Mouse (Mus musculus) thymus, postnatal 0 days (tissue): ENCODE results near the gene Hyou1. TPM values are rescaled to one million over a fixed set of nuclear protein-coding genes. Genes with fewer than 3 reads are reported as not detected.
"Not testable (repeated sequence)": the region's sequence is repeated elsewhere in the genome, so short reads cannot be mapped to it uniquely, and the experiment has no call there.

Experiments
- DNase-seq: peaks from one replicate; pipeline ENCODE4 v3.0.0-alpha.2; 2015; ENCODE audit warnings: low spot score
- polyA plus RNA-seq: library from polyadenylated mRNA; unstranded; fragments of >200 nt; fragmentation: Nextera tagmentation; extraction: Ambion mirVana; gene quantifications from 2 replicates; pipeline ENCODE4 v1.2.1, GENCODE M21; 2015

The Hyou1 gene
- polyA plus RNA-seq: 13.1 and 18.5 TPM in 2 replicates

GRCm38 (mm10) chr9:44379054-44379834 lies at the start of gene Hyou1:
Gene Hyou1 (plus strand): TSS chr9:44379490.
- peak; percentile 99 for DNase-seq

GRCm38 (mm10) chr9:44330736-44331135 lies 48.6 kb upstream of the Hyou1 start:
- no peak for DNase-seq

GRCm38 (mm10) chr9:44332918-44333638 lies 46.2 kb upstream of the Hyou1 start:
- DNase-seq: no peak

GRCm38 (mm10) chr9:44334396-44335330 lies 44.6 kb upstream of the Hyou1 start, which contains the start of gene H2afx:
Gene H2afx (plus strand): TSS chr9:44334694.
- peak; percentile 99 for DNase-seq

GRCm38 (mm10) chr9:44335331-44336092 lies 43.8 kb upstream of the Hyou1 start:
- DNase-seq: peak; percentile 28

- DNase-seq: no peak
Measured at GRCm38 (mm10) chr9:44336093-44336406, 43.2 kb upstream of the Hyou1 start.

DNA sequence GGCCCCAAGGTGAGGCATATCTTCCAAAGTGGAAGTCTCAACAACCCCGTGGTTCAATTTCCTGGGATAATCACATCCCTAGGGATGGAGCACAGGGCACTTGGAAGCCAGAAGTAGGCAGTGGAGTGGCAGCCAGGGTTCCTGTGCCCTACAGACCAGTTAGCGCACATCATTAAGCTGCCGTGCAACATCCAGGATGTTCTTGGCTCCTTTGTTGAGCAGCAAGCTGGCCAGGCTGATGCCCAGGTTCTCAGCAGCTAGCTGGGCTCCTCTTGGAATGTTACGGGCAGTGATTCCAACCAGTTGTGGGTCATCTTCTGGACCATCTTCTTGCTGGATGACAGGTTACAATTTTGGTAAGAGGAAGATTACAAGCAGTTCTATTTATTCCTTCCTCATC lies 42.8 kb upstream of the Hyou1 start:
- not testable (repeated sequence) for DNase-seq

- no peak for DNase-seq
Measured at GRCm38 (mm10) chr9:44336964-44337363, 42.3 kb upstream of the Hyou1 start.

GRCm38 (mm10) chr9:44337436-44338169 lies 41.7 kb upstream of the Hyou1 start:
- no peak for DNase-seq

DNA sequence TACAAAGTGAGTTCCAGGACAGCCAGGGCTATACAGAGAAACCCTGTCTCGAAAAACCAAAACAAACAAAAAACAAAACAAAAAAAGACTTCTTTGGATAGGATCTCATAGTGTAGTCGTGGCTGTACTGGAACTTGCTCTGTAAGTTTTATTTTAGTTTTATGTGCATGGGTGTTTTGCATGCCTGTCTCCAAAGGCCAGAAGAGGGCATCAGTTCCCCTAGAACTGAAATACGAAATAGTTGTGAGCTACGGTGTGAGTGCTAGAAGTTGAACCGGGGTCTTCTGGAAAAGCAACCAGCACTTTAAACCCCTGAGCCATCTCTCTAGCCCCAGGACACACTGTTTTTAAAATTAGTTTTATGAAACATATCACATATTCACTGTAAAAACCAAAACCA lies 40.7 kb upstream of the Hyou1 start:
- DNase-seq: no peak

DNA sequence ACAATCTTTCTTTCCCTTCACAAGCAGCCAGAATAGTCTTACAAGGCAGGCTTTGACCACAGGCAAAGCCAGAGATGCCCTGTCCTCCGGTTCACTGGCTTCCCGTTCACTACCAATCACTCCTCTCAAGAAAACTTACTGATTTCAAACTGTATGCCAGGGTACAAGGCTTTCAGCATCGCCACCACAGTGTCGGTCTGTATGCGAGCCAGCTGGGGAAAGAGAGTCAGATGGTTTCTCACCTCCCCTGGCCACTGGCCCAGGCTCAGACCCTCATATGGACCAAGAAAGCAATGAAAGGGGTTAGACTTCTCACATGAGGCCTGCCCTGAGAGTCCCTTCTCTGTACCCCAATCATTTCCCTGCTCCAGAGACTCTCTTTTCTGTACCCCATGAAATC lies 37.8 kb upstream of the Hyou1 start:
- no peak for DNase-seq

- no peak for DNase-seq
Measured at GRCm38 (mm10) chr9:44342173-44342572, 37.1 kb upstream of the Hyou1 start.

DNA sequence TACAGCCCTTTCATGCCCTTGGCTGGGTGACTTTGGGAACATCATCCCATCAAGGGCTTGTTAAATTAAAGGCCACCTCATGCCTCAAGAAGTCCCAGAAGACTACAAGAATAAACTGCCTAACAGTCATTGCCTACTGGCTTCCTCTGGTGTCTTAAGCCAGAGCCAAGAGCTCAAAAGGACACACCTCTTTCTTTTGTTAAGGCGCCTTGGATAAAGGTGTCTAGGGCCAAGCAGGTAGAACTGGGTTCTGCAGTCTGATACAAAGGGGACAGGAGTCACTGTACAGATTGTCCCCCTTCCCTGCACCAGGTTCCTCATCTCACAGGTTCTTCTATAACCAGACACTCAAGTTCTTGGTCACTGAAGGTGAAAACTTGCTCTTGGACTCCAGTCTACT lies 36.7 kb upstream of the Hyou1 start:
- DNase-seq: no peak

DNA sequence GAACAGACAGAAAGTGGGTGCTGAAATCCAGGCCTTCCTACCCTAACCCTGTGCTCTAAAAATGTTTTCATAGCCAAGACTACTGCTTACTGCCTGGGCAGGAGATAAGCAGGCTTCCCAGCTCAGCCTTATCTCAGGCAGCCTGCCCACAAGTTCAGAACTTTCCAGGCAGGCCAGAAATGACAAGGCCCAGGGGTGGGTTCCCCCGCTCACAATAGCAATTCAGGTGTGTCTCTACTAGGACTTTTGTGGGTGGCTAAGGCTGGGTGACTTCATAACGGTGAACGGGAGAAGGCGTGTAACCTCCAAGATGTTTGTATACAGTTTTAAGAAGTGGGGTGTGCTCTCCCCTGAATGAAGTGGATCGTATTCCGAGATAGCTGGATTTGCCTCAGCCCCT lies 36.0 kb upstream of the Hyou1 start:
- no peak for DNase-seq

- DNase-seq: peak; percentile 89
Measured at GRCm38 (mm10) chr9:44343781-44344421, 35.4 kb upstream of the Hyou1 start, which contains the start of gene Hmbs. Gene Hmbs (minus strand): TSS chr9:44344228.

GRCm38 (mm10) chr9:44345570-44346433 lies 33.5 kb upstream of the Hyou1 start:
- DNase-seq: no peak

- DNase-seq: no peak
Measured at GRCm38 (mm10) chr9:44347166-44347565, 32.1 kb upstream of the Hyou1 start.

GRCm38 (mm10) chr9:44347621-44348020 lies 31.7 kb upstream of the Hyou1 start:
- DNase-seq: no peak

- DNase-seq: no peak
Measured at GRCm38 (mm10) chr9:44348546-44348945, 30.7 kb upstream of the Hyou1 start.
